Mouse (Mus musculus): ENCODE results near the gene Klk9. TPM values are rescaled to one million over a fixed set of nuclear protein-coding genes. Genes with fewer than 3 reads are reported as not detected.

Gene Klk9
- total and polyA plus RNA-seq, 3 experiments, result not detected

DNA sequence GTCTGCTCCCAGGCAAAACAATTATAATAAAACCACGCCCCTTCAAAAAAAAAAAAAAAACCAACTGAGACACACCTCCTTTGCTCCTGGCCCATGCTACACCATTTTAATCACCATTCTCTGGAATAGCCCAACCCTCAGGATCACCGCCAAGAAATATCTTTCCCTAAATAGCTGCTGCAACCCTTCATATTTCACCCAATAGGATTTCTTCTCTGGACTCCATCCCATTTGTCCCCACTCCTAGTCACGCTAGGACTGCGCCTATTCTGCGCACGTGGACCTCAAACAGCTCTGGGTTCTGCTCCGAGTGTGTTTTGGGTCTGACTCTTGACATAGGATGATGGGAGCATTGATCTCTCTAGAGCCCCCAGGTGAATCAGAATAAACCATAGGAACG lies 4.7 kb downstream of the Klk9 start:
- no peak for DNase-seq

DNA sequence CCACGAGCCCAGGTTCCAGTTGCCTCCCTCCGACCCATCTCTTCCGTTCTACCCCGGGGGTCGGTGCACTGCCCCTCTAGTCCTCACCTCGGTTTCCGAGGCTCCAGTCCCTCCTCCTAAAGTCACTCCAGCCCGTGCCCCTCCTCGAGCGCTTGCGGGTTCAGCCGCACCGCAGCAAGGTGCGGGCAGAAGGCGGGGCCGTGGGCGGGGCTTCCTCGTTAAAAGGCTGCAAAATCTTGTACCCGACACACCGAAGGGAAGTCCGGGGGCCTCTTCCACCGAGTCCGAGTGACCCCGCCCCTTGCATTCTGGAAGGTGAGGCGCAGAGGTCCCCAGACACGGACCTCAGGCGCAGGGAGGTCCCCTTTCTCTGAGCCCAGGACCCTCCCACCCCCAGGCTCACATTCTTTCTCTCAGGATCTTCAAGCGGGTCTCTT lies 5.7 kb downstream of the Klk9 start, which contains the start of gene Klk8:
Gene Klk8, plus strand, starts transcription at position 245 of the 437 bp plus-strand sequence.
- peak; percentile 21 for DNase-seq

DNA sequence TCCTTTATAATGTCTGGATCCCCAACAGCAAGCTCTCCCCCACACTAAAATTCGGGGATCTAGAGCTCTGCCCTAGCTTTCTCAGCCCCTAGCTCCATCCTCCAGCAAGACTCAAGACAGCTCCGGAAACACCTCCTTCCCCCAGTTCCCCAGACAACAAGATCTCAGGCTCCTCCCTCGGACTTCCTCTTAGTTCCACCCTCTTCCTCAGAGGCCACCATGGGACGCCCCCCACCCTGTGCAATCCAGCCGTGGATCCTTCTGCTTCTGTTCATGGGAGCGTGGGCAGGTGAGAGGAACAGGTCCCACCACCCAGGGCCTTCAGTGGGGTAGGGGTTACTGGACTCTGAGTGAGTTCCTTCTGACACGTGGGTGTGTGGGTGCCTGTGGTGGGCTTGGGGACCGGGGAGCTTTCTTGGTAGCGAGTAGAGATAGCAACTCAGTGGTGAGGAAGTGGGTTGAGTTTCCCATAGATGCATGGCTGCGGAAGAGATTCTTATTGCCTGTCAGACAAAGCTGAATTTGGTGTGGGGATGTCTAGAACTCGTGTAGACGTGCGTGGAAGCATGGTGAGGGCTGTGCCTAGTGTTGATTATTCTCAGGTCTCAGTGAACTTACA lies 6.3 kb downstream of the Klk9 start:
- no peak for DNase-seq

DNA sequence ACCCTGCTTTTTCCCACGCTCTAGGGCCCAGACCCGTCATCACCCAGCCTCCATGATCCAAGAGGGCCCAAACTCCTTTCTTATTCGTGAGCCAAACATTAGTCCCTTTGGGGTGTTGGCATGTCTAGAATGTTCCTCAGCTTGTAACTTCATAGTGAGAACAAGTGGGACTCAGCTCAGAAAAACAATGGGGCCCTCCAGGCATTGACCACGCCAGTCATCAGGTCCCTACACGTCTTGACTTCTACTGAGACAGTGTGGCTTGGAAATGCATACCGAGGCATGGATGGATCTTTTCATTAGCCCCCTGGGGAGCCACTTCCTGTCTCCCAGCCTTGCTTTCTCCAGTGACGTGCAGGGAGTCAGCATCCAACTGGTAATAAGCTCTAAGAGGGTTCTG lies 8.2 kb downstream of the Klk9 start:
- DNase-seq, result no peak

GRCm38 (mm10) chr7:43810994-43811393 lies 19.3 kb downstream of the Klk9 start, which contains the start of gene Klk7:
TSS of gene Klk7 (plus strand) at chr7:43811294.
- DNase-seq, result no peak

- no peak for DNase-seq
Observed at GRCm38 (mm10) chr7:43815211-43815610, 23.5 kb downstream of the Klk9 start.

DNA sequence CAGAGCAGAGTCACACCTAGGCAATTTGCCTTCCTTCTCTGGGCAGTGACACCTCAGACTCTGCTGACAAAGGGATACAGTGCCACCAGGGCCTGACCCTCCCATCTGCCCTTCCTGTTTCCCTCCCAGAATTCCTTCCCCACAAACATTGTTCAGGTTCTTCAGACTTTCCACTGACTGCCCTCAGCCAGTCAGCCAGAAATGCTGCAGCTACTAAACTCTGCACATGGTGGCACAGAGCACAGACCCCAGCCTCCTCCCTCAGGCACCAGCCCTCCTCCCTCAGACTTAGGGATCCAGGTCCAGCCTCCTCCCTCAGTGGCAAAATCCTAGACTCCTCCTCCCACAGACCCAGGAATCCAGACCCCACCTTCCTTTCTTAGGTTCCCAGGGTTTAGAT lies 25.1 kb downstream of the Klk9 start:
- no peak for DNase-seq

- no peak for DNase-seq
Observed at GRCm38 (mm10) chr7:43821581-43821980, 29.9 kb downstream of the Klk9 start.

DNA sequence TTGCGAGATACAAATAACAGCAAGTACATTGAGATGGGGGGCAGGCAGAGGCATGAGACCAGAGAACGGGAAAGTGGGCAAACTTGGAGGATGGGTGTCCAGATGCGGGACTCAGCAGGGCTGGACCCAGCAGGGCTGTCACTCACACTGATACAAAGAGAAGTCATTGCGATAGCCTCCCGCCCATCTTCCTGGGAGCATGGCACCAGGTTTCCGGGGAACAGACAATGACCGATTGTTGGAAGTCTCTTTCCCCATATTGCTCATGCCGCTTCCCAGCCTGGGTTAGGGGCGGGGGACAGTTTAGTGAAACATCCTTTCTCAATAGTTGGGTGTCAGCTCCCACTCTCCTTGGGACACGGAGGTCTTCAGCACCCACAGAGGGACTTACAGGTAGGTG lies 32.5 kb downstream of the Klk9 start, which contains the start of gene Klk6:
Gene Klk6, plus strand, starts transcription at position 301 of the 400 bp plus-strand sequence.
- DNase-seq, result no peak

DNA sequence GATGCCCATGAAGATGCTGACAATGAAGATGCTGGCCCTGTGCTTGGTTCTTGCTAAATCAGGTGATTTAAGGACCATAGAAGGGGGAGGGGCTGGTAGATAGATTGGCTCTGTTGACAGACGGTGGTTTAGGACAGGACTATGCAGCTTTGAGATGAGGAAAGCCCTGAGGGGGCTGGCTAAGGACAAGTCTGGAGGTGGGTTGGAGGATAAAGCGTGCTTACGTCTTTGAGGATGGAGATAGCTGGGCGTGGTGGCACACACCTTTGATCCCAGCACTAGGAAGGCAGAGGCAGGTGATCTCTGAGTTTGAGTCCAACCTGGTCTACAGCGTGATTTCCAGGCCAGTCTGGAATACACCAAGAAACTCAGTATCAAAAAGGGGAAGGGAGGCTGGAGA lies 34.4 kb downstream of the Klk9 start:
- no peak for DNase-seq

- no peak for DNase-seq
Observed at GRCm38 (mm10) chr7:43827706-43828105, 36.0 kb downstream of the Klk9 start.

DNA sequence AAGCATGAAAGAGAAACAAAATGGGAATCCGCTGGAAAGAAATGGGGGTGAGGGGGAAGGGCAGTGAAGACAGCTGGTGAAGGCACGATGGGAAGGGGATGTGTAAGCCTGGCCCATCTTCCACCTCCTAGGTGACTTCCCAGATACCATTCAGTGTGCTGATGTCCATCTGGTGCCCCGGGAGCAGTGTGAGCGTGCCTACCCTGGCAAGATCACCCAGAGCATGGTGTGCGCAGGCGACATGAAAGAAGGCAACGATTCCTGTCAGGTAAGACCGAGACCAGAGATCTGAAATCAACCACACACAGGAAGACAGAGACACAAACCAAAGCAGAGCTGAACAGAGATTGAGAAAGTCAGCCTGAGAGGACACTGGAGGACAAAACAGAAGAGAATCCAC lies 37.3 kb downstream of the Klk9 start:
- no peak for DNase-seq

DNA sequence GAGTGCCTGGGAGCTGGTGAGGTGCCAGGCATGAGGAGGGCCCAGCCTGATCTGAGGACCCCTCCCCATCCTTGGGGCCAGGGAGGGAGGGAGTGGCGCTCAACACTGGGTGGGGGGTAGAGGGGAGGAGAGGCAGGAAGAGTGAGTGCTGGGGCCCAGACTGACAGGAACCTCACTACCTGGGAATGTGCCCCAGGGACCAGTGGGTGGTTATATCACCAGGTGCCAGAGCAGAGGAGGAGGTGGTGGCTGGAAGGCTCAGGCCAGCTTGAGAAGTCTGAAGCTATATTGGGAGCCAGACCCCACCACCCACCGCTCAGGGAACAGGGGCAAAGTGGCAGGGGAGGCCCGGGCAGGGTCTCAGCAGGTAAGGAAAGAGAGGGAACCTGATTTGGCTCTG lies 50.0 kb downstream of the Klk9 start, which contains the start of gene Klk5:
Gene Klk5, plus strand, starts transcription at position 271 of the 400 bp plus-strand sequence.
- DNase-seq, result no peak

- DNase-seq, result no peak
Observed at GRCm38 (mm10) chr7:43843801-43844200, 52.1 kb downstream of the Klk9 start.

Other genes with a start within 250 kb of the Klk9 start
- gene Cd33, start 247.5 kb upstream of the Klk9 start, total RNA-seq (2021), result 1 to 10 TPM; 3.1 to 4.5 TPM
- 3.8 and 6.1 TPM in 2 replicates for gene Cd33, start 247.5 kb upstream of the Klk9 start, polyA plus RNA-seq (2012; rRNA removed)
- 1 to 10 TPM; 2.0 to 3.1 TPM for gene Zfp658, start 229.6 kb upstream of the Klk9 start, total RNA-seq (2021)
- gene Zfp658, start 229.6 kb upstream of the Klk9 start, polyA plus RNA-seq (2012; rRNA removed), result 0.52 and 0.71 TPM in 2 replicates
- 10 to 100 TPM; 12.8 to 18.1 TPM for gene Zfp719, start 212.3 kb upstream of the Klk9 start, total RNA-seq (2021)
- 0.27 and 0.47 TPM in 2 replicates for gene Zfp719, start 212.3 kb upstream of the Klk9 start, polyA plus RNA-seq (2012; rRNA removed)
- gene Zfp819, start 184.7 kb upstream of the Klk9 start, total RNA-seq (2021), result not detected
- not detected in 2 replicates for gene Zfp819, start 184.7 kb upstream of the Klk9 start, polyA plus RNA-seq (2012; rRNA removed)
- not detected for gene Ceacam18, start 157.2 kb upstream of the Klk9 start, total RNA-seq (2021)
- not detected in 2 replicates for gene Ceacam18, start 157.2 kb upstream of the Klk9 start, polyA plus RNA-seq (2012; rRNA removed)
- gene Siglece, start 131.7 kb upstream of the Klk9 start, total RNA-seq (2021), result 1 to 10 TPM; 3.5 to 5.0 TPM
- 3.6 and 5.3 TPM in 2 replicates for gene Siglece, start 131.7 kb upstream of the Klk9 start, polyA plus RNA-seq (2012; rRNA removed)
- gene Ctu1, start 119.9 kb upstream of the Klk9 start, total RNA-seq (2021), result 10 to 100 TPM in 1 of 2 experiments, 1 to 10 TPM in 1; 9.9 to 10.4 TPM
- 20.1 and 21.3 TPM in 2 replicates for gene Ctu1, start 119.9 kb upstream of the Klk9 start, polyA plus RNA-seq (2012; rRNA removed)
- gene Klk14, start 101.5 kb upstream of the Klk9 start, total RNA-seq (2021), result not detected
- not detected in 2 replicates for gene Klk14, start 101.5 kb upstream of the Klk9 start, polyA plus RNA-seq (2012; rRNA removed)
- gene Klk13, start 79.3 kb upstream of the Klk9 start, total RNA-seq (2021), result not detected
- 0.12 and 0.36 TPM in 2 replicates for gene Klk13, start 79.3 kb upstream of the Klk9 start, polyA plus RNA-seq (2012; rRNA removed)
- not detected for gene Klk12, start 23.0 kb upstream of the Klk9 start, total RNA-seq (2021)
- gene Klk12, start 23.0 kb upstream of the Klk9 start, polyA plus RNA-seq (2012; rRNA removed), result not detected in 2 replicates
- not detected for gene Klk11, start 17.3 kb upstream of the Klk9 start, total RNA-seq (2021)
- gene Klk11, start 17.3 kb upstream of the Klk9 start, polyA plus RNA-seq (2012; rRNA removed), result not detected in 2 replicates
- under 1 TPM; 0.40 to 0.62 TPM for gene Klk10, start 10.9 kb upstream of the Klk9 start, total RNA-seq (2021)
- 1.0 and 1.4 TPM in 2 replicates for gene Klk10, start 10.9 kb upstream of the Klk9 start, polyA plus RNA-seq (2012; rRNA removed)
- gene Klk8, start 5.7 kb downstream of the Klk9 start, total RNA-seq (2021), result 1 to 10 TPM; 3.0 to 3.5 TPM
- gene Klk8, start 5.7 kb downstream of the Klk9 start, polyA plus RNA-seq (2012; rRNA removed), result 1.4 and 2.3 TPM in 2 replicates
- gene Klk7, start 19.4 kb downstream of the Klk9 start, total RNA-seq (2021), result not detected
- gene Klk7, start 19.4 kb downstream of the Klk9 start, polyA plus RNA-seq (2012; rRNA removed), result not detected in 2 replicates
- gene Klk6, start 32.6 kb downstream of the Klk9 start, total RNA-seq (2021), result not detected
- gene Klk6, start 32.6 kb downstream of the Klk9 start, polyA plus RNA-seq (2012; rRNA removed), result not detected in 2 replicates
- gene Klk5, start 50.1 kb downstream of the Klk9 start, total RNA-seq (2021), result not detected
- gene Klk5, start 50.1 kb downstream of the Klk9 start, polyA plus RNA-seq (2012; rRNA removed), result not detected in 2 replicates
- gene Klk4, start 89.3 kb downstream of the Klk9 start, total RNA-seq (2021), result not detected
- not detected in 2 replicates for gene Klk4, start 89.3 kb downstream of the Klk9 start, polyA plus RNA-seq (2012; rRNA removed)
- not detected for gene Klk15, start 141.8 kb downstream of the Klk9 start, total RNA-seq (2021)
- not detected in 2 replicates for gene Klk15, start 141.8 kb downstream of the Klk9 start, polyA plus RNA-seq (2012; rRNA removed)
- not detected for gene Klk1b8, start 158.8 kb downstream of the Klk9 start, total RNA-seq (2021)
- gene Klk1b8, start 158.8 kb downstream of the Klk9 start, polyA plus RNA-seq (2012; rRNA removed), result not detected in 2 replicates
- not detected for gene Klk1b1, start 174.9 kb downstream of the Klk9 start, total RNA-seq (2021)
- gene Klk1b1, start 174.9 kb downstream of the Klk9 start, polyA plus RNA-seq (2012; rRNA removed), result not detected in 2 replicates
- not detected for gene Klk1b9, start 184.2 kb downstream of the Klk9 start, total RNA-seq (2021)
- not detected in 2 replicates for gene Klk1b9, start 184.2 kb downstream of the Klk9 start, polyA plus RNA-seq (2012; rRNA removed)
- not detected for gene Klk1b11, start 204.0 kb downstream of the Klk9 start, total RNA-seq (2021)
- not detected in 2 replicates for gene Klk1b11, start 204.0 kb downstream of the Klk9 start, polyA plus RNA-seq (2012; rRNA removed)
- not detected for gene Klk1b26, start 220.3 kb downstream of the Klk9 start, total RNA-seq (2021)
- not detected in 2 replicates for gene Klk1b26, start 220.3 kb downstream of the Klk9 start, polyA plus RNA-seq (2012; rRNA removed)